In the genomic region with DNA sequence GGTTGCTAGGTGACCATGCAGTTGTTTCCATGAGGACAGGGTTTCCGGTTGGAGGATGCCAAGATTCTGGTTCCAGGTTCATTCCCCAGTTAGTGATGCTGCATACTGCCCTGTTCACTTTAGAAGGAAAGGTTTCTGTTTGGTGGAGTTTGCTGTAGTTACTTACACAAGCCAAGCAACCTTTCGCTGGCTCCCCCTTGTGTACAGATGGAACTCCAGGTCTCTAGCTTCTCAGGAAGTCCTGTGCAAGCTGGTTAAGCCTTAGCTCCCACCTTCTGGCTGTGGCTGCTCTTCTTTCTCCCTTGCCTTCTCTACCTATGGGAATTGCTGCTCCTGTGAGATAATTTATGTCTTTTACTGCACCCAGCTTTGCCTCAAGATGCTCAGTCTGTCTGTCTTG, we compare ENCODE assay signal across 9 mouse cellular contexts. TPM values are rescaled to one million over a fixed set of nuclear protein-coding genes. Genes with fewer than 3 reads are reported as not detected.
DNase-seq lines count a peak whose midpoint lies in the region; ATAC-seq and TF ChIP-seq lines count a peak whose summit lies in the region.
"Had no signal": no experiment of that assay in that cellular context is flagged by ENCODE, and none has a peak within 500 bp of the region (broad histone marks: within the 10 kb centered on the region; RNA-seq: fewer than 3 reads in every experiment).

No protein-coding gene starts in this region.

- TF ChIP-seq CTCF in lung, embryonic 14.5 days (IDR thresholded peaks at IDR 0.05; ENCODE audit: low read depth) = peak; percentile 49

- no peaks in the 10 kb centered on the region for H3K36me3 ChIP-seq in forebrain, embryonic 14.5 days (ENCODE audit: control insufficient read depth, insufficient read depth, low read length)
- H3K36me3 ChIP-seq in forebrain, embryonic 15.5 days = no peaks in the 10 kb centered on the region
- no peaks in the 10 kb centered on the region for H3K36me3 ChIP-seq in lung, embryonic 14.5 days (ENCODE audit: insufficient read depth)
- H3K36me3 ChIP-seq: heart, embryonic 13.5 days had no signal

- no peak overlapping the region for H3K27ac ChIP-seq in forebrain, embryonic 14.5 days (ENCODE audit: low read depth, low read length)
- H3K27ac ChIP-seq in forebrain, embryonic 15.5 days (replicated peaks) = no peak overlapping the region
- no peak overlapping the region for H3K27ac ChIP-seq in lung, embryonic 14.5 days (ENCODE audit: low read depth)
- H3K27ac ChIP-seq: heart, embryonic 13.5 days had no signal

- no peaks in the 10 kb centered on the region for H3K27me3 ChIP-seq in forebrain, embryonic 14.5 days (replicated peaks; ENCODE audit: control insufficient read depth, insufficient read depth, low read length)
- no peaks in the 10 kb centered on the region for H3K27me3 ChIP-seq in forebrain, embryonic 15.5 days
- no peaks in the 10 kb centered on the region for H3K27me3 ChIP-seq in lung, embryonic 14.5 days (ENCODE audit: insufficient read depth, low read length)

- H3K9me3 ChIP-seq in forebrain, embryonic 14.5 days (replicated peaks; ENCODE audit: control insufficient read depth, low read length) = no peaks in the 10 kb centered on the region
- no peaks in the 10 kb centered on the region for H3K9me3 ChIP-seq in forebrain, embryonic 15.5 days
- no peaks in the 10 kb centered on the region for H3K9me3 ChIP-seq in lung, embryonic 14.5 days (ENCODE audit: low read depth, low read length)
- H3K9me3 ChIP-seq: heart, embryonic 13.5 days had no signal

- H3K4me3 ChIP-seq in forebrain, embryonic 14.5 days (ENCODE audit: low read depth, low read length) = no peak overlapping the region
- H3K4me3 ChIP-seq in forebrain, embryonic 15.5 days = no peak overlapping the region
- H3K4me3 ChIP-seq in lung, embryonic 14.5 days (ENCODE audit: low read depth, low read length) = no peak overlapping the region
- H3K4me3 ChIP-seq: heart, embryonic 13.5 days had no signal

- peaks cover 16% of the 10 kb centered on the region for H3K4me1 ChIP-seq in forebrain, embryonic 14.5 days (ENCODE audit: control insufficient read depth, insufficient read depth, low read length)
- peaks cover 20% of the 10 kb centered on the region for H3K4me1 ChIP-seq in forebrain, embryonic 15.5 days
- no peaks in the 10 kb centered on the region for H3K4me1 ChIP-seq in lung, embryonic 14.5 days (ENCODE audit: insufficient read depth)

- H3K9ac ChIP-seq in forebrain, embryonic 14.5 days (ENCODE audit: low read length) = no peak overlapping the region
- no peak overlapping the region for H3K9ac ChIP-seq in forebrain, embryonic 15.5 days (replicated peaks)
- H3K9ac ChIP-seq in lung, embryonic 14.5 days = no peak overlapping the region
- H3K9ac ChIP-seq: heart, embryonic 13.5 days had no signal

- DNase-seq in forebrain, embryonic 14.5 days (ENCODE audit: low spot score) = peak; percentile 63
- DNase-seq in lung, embryonic 14.5 days = peak; percentile 70
- no peak for DNase-seq in lung, postnatal 25 days (ENCODE audit: low spot score)
- peak; percentile 5 for DNase-seq in adrenal gland, adult 8-10 months
- DNase-seq in kidney, postnatal 25 days = peak; percentile 50 to 68
- no peak for DNase-seq in Muller cell, postnatal 12 days (ENCODE audit: inconsistent ontology term)

- 53% methylated on average over 2 of the region's 2 CpGs for WGBS in forebrain, embryonic 14.5 days
- WGBS in forebrain, embryonic 15.5 days = 57% methylated on average over 2 of the region's 2 CpGs
- 58% methylated on average over 2 of the region's 2 CpGs for WGBS in lung, embryonic 14.5 days

- no peak for ATAC-seq in forebrain, embryonic 14.5 days
- ATAC-seq in forebrain, embryonic 15.5 days (replicated peaks) = no peak
- ATAC-seq in lung, embryonic 14.5 days (ENCODE audit: insufficient read depth) = no peak
- no peak for ATAC-seq in megakaryocyte progenitor cell, adult 5-6 weeks (replicated peaks; ENCODE audit: poor library complexity)

- H3K4me2 ChIP-seq in forebrain, embryonic 14.5 days (ENCODE audit: low read length) = no peak overlapping the region
- no peak overlapping the region for H3K4me2 ChIP-seq in forebrain, embryonic 15.5 days (replicated peaks)
- no peak overlapping the region for H3K4me2 ChIP-seq in lung, embryonic 14.5 days
- H3K4me2 ChIP-seq: heart, embryonic 13.5 days had no signal

RNA-seq across cellular contexts. Expression of a gene that starts 52.5 kb away (rescaled TPM):
- polyA plus RNA-seq in forebrain, embryonic 14.5 days (2014; fragmentation: Nextera tagmentation; extraction: Ambion mirVana) = 11.9 and 12.9 TPM in 2 replicates
- polyA plus RNA-seq in forebrain, embryonic 15.5 days (2015; fragmentation: Nextera tagmentation; extraction: Ambion mirVana) = 16.1 and 18.3 TPM in 2 replicates
- polyA plus RNA-seq in lung, embryonic 14.5 days (2014; fragmentation: Nextera tagmentation; extraction: Ambion mirVana) = 0.62 and 0.66 TPM in 2 replicates
- total RNA-seq in adrenal gland, adult 8-10 months (2022) = 1 to 10 TPM; 1.9 to 4.7 (median 2.8) TPM
- not detected in 2 replicates for total RNA-seq in megakaryocyte progenitor cell, adult 5-6 weeks (2015)
- total RNA-seq in megakaryocyte progenitor cell, adult 5-6 weeks (2017) = not detected in 2 replicates

Comparison
In these comparisons a context has a peak if more than half of its experiments do, and no peak if none do; other contexts are left out.
1. DNase-seq: peak in forebrain, embryonic 14.5 days (single experiment), lung, embryonic 14.5 days (single experiment), adrenal gland, adult 8-10 months (single experiment) and kidney, postnatal 25 days (2 of 2); none in lung, postnatal 25 days (single experiment) and Muller cell, postnatal 12 days (single experiment).